Mouse (Mus musculus) gastrocnemius, postnatal 25 days (tissue): ENCODE measurements around the gene Mif. TPM values are rescaled to one million over a fixed set of nuclear protein-coding genes. Genes with fewer than 3 reads are reported as not detected.
"Not testable (repeated sequence)": the region's sequence is repeated elsewhere in the genome, so short reads cannot be mapped to it uniquely, and the experiment has no call there.

ENCODE experiments used
- DNase-seq: peaks from one replicate; pipeline ENCODE4 v3.0.0; 2022
- total RNA-seq, 2 experiments: library from RNA; stranded (reverse); gene quantifications; 1 replicate in 1 of 2; 2 replicates in 1 of 2; pipeline ENCODE4 v1.2.3; 2021

Mif gene
- total RNA-seq, 2 experiments from 2014 or later: 141 to 147 TPM

- no peak for DNase-seq
These were observed 13.6 kb upstream of the Mif start for GRCm38 (mm10) chr10:75873543-75874170.

- peak; percentile 70 for DNase-seq
These were observed 13.0 kb upstream of the Mif start for GRCm38 (mm10) chr10:75872915-75873542.

- no peak for DNase-seq
These were observed 12.2 kb upstream of the Mif start for GRCm38 (mm10) chr10:75872025-75872914.

GRCm38 (mm10) chr10:75861587-75861986 lies 1.5 kb upstream of the Mif start:
- DNase-seq: no peak

- no peak for DNase-seq
These were observed 706 bp upstream of the Mif start for GRCm38 (mm10) chr10:75860746-75861145.

- no peak for DNase-seq
These were observed 813 bp downstream of the Mif start for GRCm38 (mm10) chr10:75859107-75859746.

- DNase-seq: no peak
These were observed 2.4 kb downstream of the Mif start for GRCm38 (mm10) chr10:75857598-75857997.

GRCm38 (mm10) chr10:75856976-75857375 lies 3.1 kb downstream of the Mif start:
- no peak for DNase-seq

GRCm38 (mm10) chr10:75856155-75856907 lies 3.7 kb downstream of the Mif start:
- DNase-seq: no peak

GRCm38 (mm10) chr10:75855416-75855981 lies 4.5 kb downstream of the Mif start:
- no peak for DNase-seq

GRCm38 (mm10) chr10:75854791-75855190 lies 5.2 kb downstream of the Mif start:
- no peak for DNase-seq

- DNase-seq: no peak
These were observed 5.9 kb downstream of the Mif start for GRCm38 (mm10) chr10:75854096-75854495.

GRCm38 (mm10) chr10:75853452-75853851 lies 6.6 kb downstream of the Mif start:
- peak; percentile 46 for DNase-seq

- no peak for DNase-seq
These were observed 7.4 kb downstream of the Mif start for GRCm38 (mm10) chr10:75852539-75853125.

- no peak for DNase-seq
These were observed 8.4 kb downstream of the Mif start for GRCm38 (mm10) chr10:75851681-75852080.

- DNase-seq: no peak
These were observed 9.0 kb downstream of the Mif start for GRCm38 (mm10) chr10:75851076-75851475.

GRCm38 (mm10) chr10:75848382-75848781 lies 11.7 kb downstream of the Mif start:
- DNase-seq: no peak

- DNase-seq: no peak
These were observed 14.6 kb downstream of the Mif start for GRCm38 (mm10) chr10:75845306-75845930.

- no peak for DNase-seq
These were observed 15.2 kb downstream of the Mif start for GRCm38 (mm10) chr10:75844800-75845199.

- DNase-seq: not testable (repeated sequence)
These were observed 16.1 kb downstream of the Mif start for GRCm38 (mm10) chr10:75843898-75844297.

GRCm38 (mm10) chr10:75839092-75839491 lies 20.9 kb downstream of the Mif start:
- no peak for DNase-seq
